In the genomic region with DNA sequence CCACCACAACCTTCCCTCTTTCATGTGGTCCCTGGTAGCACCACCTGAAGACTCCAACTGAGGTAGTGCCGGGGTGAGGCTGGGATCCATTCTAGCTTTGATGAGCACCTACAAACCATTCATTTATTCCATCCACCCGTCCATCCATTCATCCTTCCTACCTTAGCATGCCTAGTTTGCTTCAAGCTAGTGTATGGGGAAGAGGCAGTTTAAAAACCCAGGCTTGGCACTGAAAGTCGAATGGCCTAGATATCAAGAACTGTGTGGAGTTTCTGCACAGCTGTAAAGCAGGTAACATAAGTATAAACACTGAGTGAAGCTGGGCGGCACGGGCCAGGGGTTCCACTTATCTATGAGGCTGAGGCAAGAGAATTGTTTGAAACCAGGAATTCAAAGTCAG, we compare ENCODE assay signal across 8 mouse cellular contexts. TPM values are rescaled to one million over a fixed set of nuclear protein-coding genes. Genes with fewer than 3 reads are reported as not detected.
DNase-seq lines count a peak whose midpoint lies in the region; ATAC-seq and TF ChIP-seq lines count a peak whose summit lies in the region.

No protein-coding gene starts in this region.

- H3K4me1 ChIP-seq in lung, embryonic 14.5 days (ENCODE audit: insufficient read depth): no peaks in the 10 kb centered on the region
- peaks cover 84% of the 10 kb centered on the region for H3K4me1 ChIP-seq in erythroblast, embryonic 14.5 days (ENCODE audit: control insufficient read depth)
- H3K4me1 ChIP-seq in liver, embryonic 14.5 days (replicated peaks; ENCODE audit: control insufficient read depth in 2 of 2, insufficient read depth in 2 of 2, low read length in 1 of 2): peaks cover 15 to 22% of the 10 kb centered on the region in 2 experiments

- peaks cover 24% of the 10 kb centered on the region for H3K36me3 ChIP-seq in lung, embryonic 14.5 days (ENCODE audit: insufficient read depth)
- peaks cover 48% of the 10 kb centered on the region for H3K36me3 ChIP-seq in erythroblast, embryonic 14.5 days (ENCODE audit: control insufficient read depth)
- H3K36me3 ChIP-seq in liver, embryonic 14.5 days (replicated peaks; ENCODE audit: control insufficient read depth, insufficient read depth, low read depth): peaks cover 30% of the 10 kb centered on the region

- H3K4me2 ChIP-seq in lung, embryonic 14.5 days: peak overlapping the region; percentile 89; the same call in 1 of the 2 replicates
- peak overlapping the region; percentile 81 for H3K4me2 ChIP-seq in liver, embryonic 14.5 days (ENCODE audit: low read depth)

- 82% methylated on average over 5 of the region's 5 CpGs for WGBS in lung, embryonic 14.5 days
- WGBS in liver, embryonic 14.5 days (ENCODE audit: insufficient replicate concordance): 45% methylated on average over 5 of the region's 5 CpGs

- DNase-seq in heart, adult 11 months: peak; percentile 75
- DNase-seq in heart, postnatal 10 days: no peak
- DNase-seq in lung, embryonic 14.5 days: no peak
- no peak for DNase-seq in lung, adult 18-20 months
- DNase-seq in liver, embryonic 14.5 days (ENCODE audit: low read depth in 3 of 3, low spot score in 3 of 3): no peak
- no peak for DNase-seq in thymus, postnatal 14 days
- DNase-seq in kidney, adult 9 months: no peak

- intact Hi-C loops in heart, postnatal 10 days (cut with DNase I): no loop called here

- H3K27me3 ChIP-seq in lung, embryonic 14.5 days (ENCODE audit: insufficient read depth, low read length): peaks cover 23% of the 10 kb centered on the region
- peaks cover 32% of the 10 kb centered on the region for H3K27me3 ChIP-seq in erythroblast, embryonic 14.5 days (ENCODE audit: control insufficient read depth)
- peaks cover 8% of the 10 kb centered on the region for H3K27me3 ChIP-seq in liver, embryonic 14.5 days (ENCODE audit: control insufficient read depth, insufficient read depth, low read length)

- peak; percentile 16; the same call in 1 of the 2 replicates for ATAC-seq in lung, embryonic 14.5 days (ENCODE audit: insufficient read depth)
- ATAC-seq in liver, embryonic 14.5 days (ENCODE audit: insufficient read depth): peak; percentile 42; the same call in 1 of the 2 replicates

- no peak overlapping the region for H3K4me3 ChIP-seq in lung, embryonic 14.5 days (ENCODE audit: low read depth, low read length)
- H3K4me3 ChIP-seq in erythroblast, embryonic 14.5 days (replicated peaks): peak overlapping the region; percentile 81
- H3K4me3 ChIP-seq in liver, embryonic 14.5 days (ENCODE audit: insufficient read depth in 1 of 2, low read depth in 2 of 2, low read length in 2 of 2): peak overlapping the region; percentile 15 to 93; a peak in 3 of 4 replicates

- no peaks in the 10 kb centered on the region for H3K9me3 ChIP-seq in lung, embryonic 14.5 days (ENCODE audit: low read depth, low read length)
- peaks cover 21% of the 10 kb centered on the region for H3K9me3 ChIP-seq in erythroblast, embryonic 14.5 days (ENCODE audit: control insufficient read depth, low read length)
- no peaks in the 10 kb centered on the region for H3K9me3 ChIP-seq in liver, embryonic 14.5 days (ENCODE audit: control insufficient read depth, low read length)

- H3K27ac ChIP-seq in lung, embryonic 14.5 days (ENCODE audit: low read depth): no peak overlapping the region
- peak overlapping the region; percentile 92 for H3K27ac ChIP-seq in liver, embryonic 14.5 days

- no peak for TF ChIP-seq EP300 in liver, embryonic 14.5 days (IDR thresholded peaks at IDR 0.05; ENCODE audit: low read depth)

- no peak for TF ChIP-seq CTCF in lung, embryonic 14.5 days (IDR thresholded peaks at IDR 0.05; ENCODE audit: low read depth)
- TF ChIP-seq CTCF in liver, embryonic 14.5 days (IDR thresholded peaks at IDR 0.05; ENCODE audit: low read depth): no peak

- H3K9ac ChIP-seq in lung, embryonic 14.5 days: no peak overlapping the region
- H3K9ac ChIP-seq in liver, embryonic 14.5 days (replicated peaks): peak overlapping the region; percentile 48

RNA-seq across cellular contexts. Expression of gene Snx22, which starts 0.6 kb away (rescaled TPM):
- 1 to 10 TPM in 1 of 2 experiments, under 1 TPM in 1; 0.81 to 1.1 TPM for total RNA-seq in heart, postnatal 10 days (2021)
- 11.0 and 11.1 TPM in 2 replicates for polyA plus RNA-seq in lung, embryonic 14.5 days (2014; fragmentation: Nextera tagmentation; extraction: Ambion mirVana)
- 13.3 and 20.5 TPM in 2 replicates for polyA plus RNA-seq in erythroblast, embryonic 14.5 days (2012)
- 26.7 and 32.8 TPM in 2 replicates for polyA plus RNA-seq in liver, embryonic 14.5 days (2012; rRNA removed)
- polyA plus RNA-seq in liver, embryonic 14.5 days (2014; fragmentation: Nextera tagmentation; extraction: Ambion mirVana): 25.4 and 26.5 TPM in 2 replicates

RNA-seq across cellular contexts. Expression of gene Ppib, which starts 10.1 kb away (rescaled TPM):
- total RNA-seq in heart, postnatal 10 days (2021): 100 to 1,000 TPM; 262 to 272 TPM
- 654 and 655 TPM in 2 replicates for polyA plus RNA-seq in lung, embryonic 14.5 days (2014; fragmentation: Nextera tagmentation; extraction: Ambion mirVana)
- polyA plus RNA-seq in erythroblast, embryonic 14.5 days (2012): 10.8 and 12.3 TPM in 2 replicates
- polyA plus RNA-seq in liver, embryonic 14.5 days (2012; rRNA removed): 190 and 276 TPM in 2 replicates
- 422 and 434 TPM in 2 replicates for polyA plus RNA-seq in liver, embryonic 14.5 days (2014; fragmentation: Nextera tagmentation; extraction: Ambion mirVana)

RNA-seq across cellular contexts. Expression of gene Snx1, which starts 56.2 kb away (rescaled TPM):
- total RNA-seq in heart, postnatal 10 days (2021): 10 to 100 TPM; 38.5 to 41.3 TPM
- polyA plus RNA-seq in lung, embryonic 14.5 days (2014; fragmentation: Nextera tagmentation; extraction: Ambion mirVana): 116 TPM in 2 replicates
- polyA plus RNA-seq in erythroblast, embryonic 14.5 days (2012): 11.0 and 14.6 TPM in 2 replicates
- 31.8 and 47.7 TPM in 2 replicates for polyA plus RNA-seq in liver, embryonic 14.5 days (2012; rRNA removed)
- 66.0 and 68.3 TPM in 2 replicates for polyA plus RNA-seq in liver, embryonic 14.5 days (2014; fragmentation: Nextera tagmentation; extraction: Ambion mirVana)

RNA-seq across cellular contexts. Expression of gene Ciao2a, which starts 56.3 kb away (rescaled TPM):
- total RNA-seq in heart, postnatal 10 days (2021): 10 to 100 TPM; 84.0 to 85.4 TPM
- polyA plus RNA-seq in lung, embryonic 14.5 days (2014; fragmentation: Nextera tagmentation; extraction: Ambion mirVana): 145 and 151 TPM in 2 replicates
- polyA plus RNA-seq in erythroblast, embryonic 14.5 days (2012): 2.5 and 3.8 TPM in 2 replicates
- 32.3 and 50.1 TPM in 2 replicates for polyA plus RNA-seq in liver, embryonic 14.5 days (2012; rRNA removed)
- 129 and 132 TPM in 2 replicates for polyA plus RNA-seq in liver, embryonic 14.5 days (2014; fragmentation: Nextera tagmentation; extraction: Ambion mirVana)

Comparison
In these comparisons a context has a peak if more than half of its experiments do, and no peak if none do; other contexts are left out.
1. RNA of gene Ppib, which starts 10.1 kb away (polyA plus RNA-seq): 654 to 655 TPM in lung, embryonic 14.5 days and 190 to 434 TPM in liver, embryonic 14.5 days; 10.8 to 12.3 TPM in erythroblast, embryonic 14.5 days; every median in the first group is over 10 times any median in the second.